In genomic region chr7:81212697-81213346, GRCm38 (mm10) we compare ENCODE assay signal across 8 mouse cellular contexts. TPM values are rescaled to one million over a fixed set of nuclear protein-coding genes. Genes with fewer than 3 reads are reported as not detected.
DNase-seq lines count a peak whose midpoint lies in the region; ATAC-seq and TF ChIP-seq lines count a peak whose summit lies in the region.

No protein-coding gene starts in this region.

- no peaks in the 10 kb centered on the region for H3K4me1 ChIP-seq in intestine, postnatal 0 days (replicated peaks; ENCODE audit: control insufficient read depth, insufficient read depth, low read length)

- no peaks in the 10 kb centered on the region for H3K36me3 ChIP-seq in intestine, postnatal 0 days (ENCODE audit: control insufficient read depth, insufficient read depth)

- intact Hi-C loops in left cerebral cortex, postnatal 25 days (cut with DNase I) = loop anchor here (5.0 kb wide), 2 partner anchors 104 to 129 kb away; no protein-coding TSS in a partner anchor

- H3K27ac ChIP-seq in intestine, postnatal 0 days (ENCODE audit: low read depth, low read length) = peak overlapping the region; percentile 85

- under 1% methylated on average over 57 of the region's 57 CpGs for WGBS in intestine, postnatal 0 days

- DNase-seq in adrenal gland, adult 8-10 months = peak; percentile 95
- DNase-seq in embryo, embryonic 11.5 days (ENCODE audit: low read depth, low spot score) = peak; percentile 83
- DNase-seq in left cerebral cortex, postnatal 25 days (ENCODE audit: low spot score in 2 of 2) = peak; percentile 80
- DNase-seq in right cerebral cortex, postnatal 10 days (ENCODE audit: low spot score in 2 of 2) = peak; percentile 80 to 83
- peak; percentile 84 for DNase-seq in urinary bladder, postnatal 10 days (ENCODE audit: low spot score)

- TF ChIP-seq CTCF in intestine, postnatal 0 days (IDR thresholded peaks at IDR 0.05; ENCODE audit: low read depth) = peak; percentile 67

- H3K4me3 ChIP-seq in intestine, postnatal 0 days (ENCODE audit: low read depth, low read length) = peak overlapping the region; percentile 65

- no peaks in the 10 kb centered on the region for H3K27me3 ChIP-seq in intestine, postnatal 0 days (replicated peaks; ENCODE audit: control insufficient read depth, insufficient read depth, low read length)

- peak overlapping the region; percentile 58 for H3K9ac ChIP-seq in intestine, postnatal 0 days (ENCODE audit: low read depth, low read length)

- peak overlapping the region; percentile 80 for H3K4me2 ChIP-seq in intestine, postnatal 0 days (replicated peaks; ENCODE audit: low read depth)

- H3K9me3 ChIP-seq in intestine, postnatal 0 days (ENCODE audit: control insufficient read depth) = no peaks in the 10 kb centered on the region

- ATAC-seq in granulocyte monocyte progenitor cell, adult 5-6 weeks (replicated peaks; ENCODE audit: poor library complexity, severe bottlenecking) = peak; percentile 82
- ATAC-seq in intestine, postnatal 0 days = peak; percentile 88
- peak; percentile 73 for ATAC-seq in megakaryocyte-erythroid progenitor cell, adult 5-6 weeks (replicated peaks; ENCODE audit: low FRiP score, low TSS enrichment, poor library complexity, severe bottlenecking)

RNA-seq across cellular contexts. Expression of gene Pde8a, which starts 0.6 kb away (rescaled TPM):
- 10 to 100 TPM; 22.3 to 41.0 (median 31.7) TPM for total RNA-seq in adrenal gland, adult 8-10 months (2022)
- total RNA-seq in granulocyte monocyte progenitor cell, adult 5-6 weeks (2014; fragmentation: Nextera tagmentation) = 3.4 and 9.3 TPM in 2 replicates
- 1.8 and 6.2 TPM in 2 replicates for total RNA-seq in granulocyte monocyte progenitor cell, adult 5-6 weeks (2017)
- polyA plus RNA-seq in intestine, postnatal 0 days (2015; fragmentation: Nextera tagmentation; extraction: Ambion mirVana) = 3.6 and 3.8 TPM in 2 replicates
- 1 to 10 TPM; 5.7 to 6.4 TPM for total RNA-seq in left cerebral cortex, postnatal 25 days (2021)
- 0.33 and 1.0 TPM in 2 replicates for total RNA-seq in megakaryocyte-erythroid progenitor cell, adult 5-6 weeks (2014; fragmentation: Nextera tagmentation)
- total RNA-seq in megakaryocyte-erythroid progenitor cell, adult 5-6 weeks (2017) = 0.23 and 0.94 TPM in 2 replicates

Comparison
In these comparisons a context has a peak if more than half of its experiments do, and no peak if none do; other contexts are left out.
1. Peak in every context shown above with its lines: DNase-seq, ATAC-seq, H3K4me3 ChIP-seq and H3K27ac ChIP-seq.